Mouse (Mus musculus): ENCODE measurements around the gene Ppp1r7.
"Not testable (repeated sequence)": the region's sequence is repeated elsewhere in the genome, so short reads cannot be mapped to it uniquely, and the experiment has no call there.

The Ppp1r7 gene

GRCm38 (mm10) chr1:93342648-93343503 is at the start of gene Ppp1r7, which contains the start of gene Pask:
Ppp1r7 (plus strand) TSS chr1:93342854.
Pask (minus strand) TSS chr1:93343482.
- peak; percentile 90 for DNase-seq

GRCm38 (mm10) chr1:93294491-93294890 is 48.2 kb upstream of the Ppp1r7 start:
- not testable (repeated sequence) for DNase-seq

GRCm38 (mm10) chr1:93299791-93300190 is 42.9 kb upstream of the Ppp1r7 start:
- no peak for DNase-seq

- no peak for DNase-seq
These were observed 42.1 kb upstream of the Ppp1r7 start for GRCm38 (mm10) chr1:93300578-93300977.

GRCm38 (mm10) chr1:93305581-93306337 is 36.9 kb upstream of the Ppp1r7 start, which contains the start of gene Mterf4:
Mterf4 (minus strand) TSS chr1:93305915.
- peak; percentile 81 for DNase-seq

- DNase-seq, result no peak
These were observed 18.7 kb upstream of the Ppp1r7 start for GRCm38 (mm10) chr1:93323973-93324372.

- no peak for DNase-seq
These were observed 16.2 kb upstream of the Ppp1r7 start for GRCm38 (mm10) chr1:93326446-93326845.

- no peak for DNase-seq
These were observed 8.0 kb upstream of the Ppp1r7 start for GRCm38 (mm10) chr1:93334621-93335020.

- DNase-seq, result peak; percentile 92
These were observed 922 bp downstream of the Ppp1r7 start for GRCm38 (mm10) chr1:93343504-93344047.

- no peak for DNase-seq
These were observed 4.5 kb downstream of the Ppp1r7 start for GRCm38 (mm10) chr1:93347176-93347575.

GRCm38 (mm10) chr1:93349701-93350100 is 7.0 kb downstream of the Ppp1r7 start:
- no peak for DNase-seq

GRCm38 (mm10) chr1:93352724-93353123 is 10.1 kb downstream of the Ppp1r7 start:
- DNase-seq, result no peak

- DNase-seq, result no peak
These were observed 20.0 kb downstream of the Ppp1r7 start for GRCm38 (mm10) chr1:93362661-93363060.

- DNase-seq, result no peak
These were observed 23.0 kb downstream of the Ppp1r7 start for GRCm38 (mm10) chr1:93365641-93366040.

- no peak for DNase-seq
These were observed 31.0 kb downstream of the Ppp1r7 start, which contains the start of gene Ano7 for GRCm38 (mm10) chr1:93373665-93374064. Ano7 (plus strand) TSS chr1:93373930.

- no peak for DNase-seq
These were observed 34.7 kb downstream of the Ppp1r7 start for GRCm38 (mm10) chr1:93377307-93377706.

GRCm38 (mm10) chr1:93379117-93379516 is 36.5 kb downstream of the Ppp1r7 start:
- peak; percentile 3 for DNase-seq

- no peak for DNase-seq
These were observed 44.5 kb downstream of the Ppp1r7 start for GRCm38 (mm10) chr1:93387198-93387597.

- no peak for DNase-seq
These were observed 46.3 kb downstream of the Ppp1r7 start for GRCm38 (mm10) chr1:93388906-93389305.

GRCm38 (mm10) chr1:93401191-93402052 is 58.8 kb downstream of the Ppp1r7 start:
- DNase-seq, result peak; percentile 2

GRCm38 (mm10) chr1:93403403-93403802 is 60.7 kb downstream of the Ppp1r7 start:
- DNase-seq, result no peak

Measured in thymus, postnatal 25 days (tissue).